Mouse (Mus musculus) embryonic facial prominence, embryonic 11.5 days (tissue): ENCODE results near the gene Mrgprd. TPM values are rescaled to one million over a fixed set of nuclear protein-coding genes. Genes with fewer than 3 reads are reported as not detected.

Experiments
- ATAC-seq: fragments of 200-750 bp; cut with Nextera tagmentation; replicated peaks from 2 replicates; pipeline ENCODE4 v1.8.0; 2017; ENCODE audit warnings: low read depth; ENCODE audit not compliant: insufficient number of reproducible peaks, low FRiP score, low TSS enrichment
- DNase-seq: peaks from one replicate; pipeline ENCODE4 v3.0.0-alpha.2; 2015; ENCODE audit warnings: low spot score
- H3K27ac ChIP-seq: fragments of 300-500 bp; sonication (generic); replicated peaks from 2 replicates; pipeline ENCODE4 v1.5.1; 2014; ENCODE audit warnings: mild to moderate bottlenecking, low read depth, low read length, control low read depth
- H3K27me3 ChIP-seq: fragments of 300-500 bp; sonication (generic); 2 replicates; pipeline ENCODE4 v1.6.1; 2014; ENCODE audit warnings: mild to moderate bottlenecking, low read length, moderate library complexity, mixed read lengths; ENCODE audit not compliant: control insufficient read depth, insufficient read depth
- H3K36me3 ChIP-seq: fragments of 300-500 bp; sonication (generic); replicated peaks from 2 replicates; pipeline ENCODE4 v1.6.1; 2014; ENCODE audit warnings: low read depth, mild to moderate bottlenecking, low read length, moderate library complexity, mixed read lengths; ENCODE audit not compliant: control insufficient read depth, insufficient read depth
- H3K4me1 ChIP-seq: fragments of 300-500 bp; sonication (generic); 2 replicates; pipeline ENCODE4 v1.6.1; 2014; ENCODE audit warnings: low read length, mixed read lengths; ENCODE audit not compliant: control insufficient read depth, insufficient read depth
- H3K4me2 ChIP-seq: fragments of 300-500 bp; sonication (generic); 2 replicates; pipeline ENCODE4 v1.6.1; 2014; ENCODE audit warnings: low read depth, mild to moderate bottlenecking, control low read depth, low read length, moderate library complexity
- H3K4me3 ChIP-seq: fragments of 300-500 bp; sonication (generic); 2 replicates; pipeline ENCODE4 v1.5.1; 2014; ENCODE audit warnings: low read depth, low read length, control low read depth
- H3K9ac ChIP-seq: fragments of 300-500 bp; sonication (generic); replicated peaks from 2 replicates; pipeline ENCODE4 v1.6.1; 2014; ENCODE audit warnings: mild to moderate bottlenecking, control low read depth, low read length
- H3K9me3 ChIP-seq: fragments of 300-500 bp; sonication (generic); replicated peaks from 2 replicates; pipeline ENCODE4 v1.6.1; 2016; ENCODE audit warnings: mild to moderate bottlenecking, low read length, inconsistent platforms, mixed read lengths; ENCODE audit not compliant: control insufficient read depth
- WGBS: fragments of 180-500 bp; shearing (Covaris S2); extraction: QIAGEN DNeasy Blood & Tissue Kit; methylation state at CpG from one replicate; pipeline ENCODE4 v1.1.7; 2014; 5-methylcytosine and 5-hydroxymethylcytosine counted together
- polyA plus RNA-seq: library from polyadenylated mRNA; unstranded; fragments of >200 nt; fragmentation: Nextera tagmentation; extraction: Ambion mirVana; gene quantifications from 2 replicates; pipeline ENCODE4 v1.2.1, GENCODE M21; 2014

The Mrgprd gene
- not detected in 2 replicates for polyA plus RNA-seq

GRCm38 (mm10) chr7:145314785-145315411 is at the start of gene Mrgprd:
Gene Mrgprd, plus strand, starts transcription at chr7:145314835.
- H3K9ac ChIP-seq: no peak within 1 kb of the TSS
- ATAC-seq: no peak
- H3K4me1 ChIP-seq: no peaks in the 10 kb centered on the region
- no peaks in the 10 kb centered on the region for H3K27me3 ChIP-seq
- WGBS: 87% methylated on average over 6 of the region's 6 CpGs
- no peak within 1 kb of the TSS for H3K4me3 ChIP-seq
- no peaks in the 10 kb centered on the region for H3K36me3 ChIP-seq
- DNase-seq: no peak
- no peak within 1 kb of the TSS for H3K27ac ChIP-seq
- no peaks in the 10 kb centered on the region for H3K9me3 ChIP-seq
- H3K4me2 ChIP-seq: no peak within 1 kb of the TSS

GRCm38 (mm10) chr7:145266011-145266410 is 48.6 kb upstream of the Mrgprd start:
- H3K27ac ChIP-seq: no peak overlapping the region
- ATAC-seq: no peak
- H3K27me3 ChIP-seq: no peaks in the 10 kb centered on the region
- WGBS: 74% methylated on average over 2 of the region's 2 CpGs
- no peaks in the 10 kb centered on the region for H3K4me1 ChIP-seq
- no peak for DNase-seq
- H3K4me3 ChIP-seq: no peak overlapping the region
- H3K9me3 ChIP-seq: no peaks in the 10 kb centered on the region
- no peaks in the 10 kb centered on the region for H3K36me3 ChIP-seq
- H3K9ac ChIP-seq: no peak overlapping the region
- H3K4me2 ChIP-seq: no peak overlapping the region

- 93% methylated on average over 7 of the region's 7 CpGs for WGBS
- Histone ChIP-seq H3K36me3 (no peaks in the 10 kb centered on the region; the same call in none of the 2 replicates), H3K27ac (no peak overlapping the region), H3K9ac (no peak overlapping the region), H3K27me3 (no peaks in the 10 kb centered on the region), H3K4me1 (no peaks in the 10 kb centered on the region), H3K4me3 (no peak overlapping the region), H3K9me3 (no peaks in the 10 kb centered on the region), H3K4me2 (no peak overlapping the region)
- DNase-seq (no peak), ATAC-seq (no peak)
Measured at GRCm38 (mm10) chr7:145268890-145269289, 45.7 kb upstream of the Mrgprd start.

- no peak overlapping the region for H3K9ac ChIP-seq
- WGBS: 99% methylated on average over 5 of the region's 5 CpGs
- H3K4me2 ChIP-seq: no peak overlapping the region
- H3K4me1 ChIP-seq: no peaks in the 10 kb centered on the region
- DNase-seq: no peak
- H3K4me3 ChIP-seq: no peak overlapping the region
- H3K27ac ChIP-seq: no peak overlapping the region
- H3K9me3 ChIP-seq: no peaks in the 10 kb centered on the region
- H3K36me3 ChIP-seq: no peaks in the 10 kb centered on the region; the same call in none of the 2 replicates
- H3K27me3 ChIP-seq: no peaks in the 10 kb centered on the region
- ATAC-seq: no peak
Measured at GRCm38 (mm10) chr7:145270955-145271354, 43.7 kb upstream of the Mrgprd start.

- no peak overlapping the region for H3K27ac ChIP-seq
- H3K4me2 ChIP-seq: no peak overlapping the region
- no peak overlapping the region for H3K9ac ChIP-seq
- 90% methylated on average over 3 of the region's 3 CpGs for WGBS
- no peak overlapping the region for H3K4me3 ChIP-seq
- no peaks in the 10 kb centered on the region for H3K27me3 ChIP-seq
- H3K9me3 ChIP-seq: no peaks in the 10 kb centered on the region
- H3K36me3 ChIP-seq: no peaks in the 10 kb centered on the region; the same call in none of the 2 replicates
- DNase-seq (no peak), ATAC-seq (no peak)
- H3K4me1 ChIP-seq: no peaks in the 10 kb centered on the region
Measured at GRCm38 (mm10) chr7:145275488-145275887, 39.1 kb upstream of the Mrgprd start.

GRCm38 (mm10) chr7:145281396-145281795 is 33.2 kb upstream of the Mrgprd start:
- Histone ChIP-seq H3K27ac (no peak overlapping the region), H3K4me3 (no peak overlapping the region), H3K9ac (no peak overlapping the region), H3K27me3 (no peaks in the 10 kb centered on the region), H3K4me2 (no peak overlapping the region), H3K9me3 (no peaks in the 10 kb centered on the region), H3K36me3 (no peaks in the 10 kb centered on the region), H3K4me1 (no peaks in the 10 kb centered on the region)
- ATAC-seq: no peak
- DNase-seq: no peak
- 81% methylated on average over 4 of the region's 4 CpGs for WGBS

- H3K4me2 ChIP-seq: peak overlapping the region; percentile 76
- no peaks in the 10 kb centered on the region for H3K4me1 ChIP-seq
- H3K27me3 ChIP-seq: no peaks in the 10 kb centered on the region
- DNase-seq (no peak), ATAC-seq (no peak)
- 39% methylated on average over 4 of the region's 4 CpGs for whole genome bisulfite sequencing
- no peak overlapping the region for H3K27ac ChIP-seq
- no peaks in the 10 kb centered on the region for H3K9me3 ChIP-seq
- peak overlapping the region; percentile 65 for H3K9ac ChIP-seq
- H3K36me3 ChIP-seq: no peaks in the 10 kb centered on the region
- peak overlapping the region; percentile 48 for H3K4me3 ChIP-seq
Measured at GRCm38 (mm10) chr7:145283041-145283440, 31.6 kb upstream of the Mrgprd start.

- peak; percentile 88 for ATAC-seq
- no peaks in the 10 kb centered on the region for H3K9me3 ChIP-seq
- WGBS: 4% methylated on average over 18 of the region's 18 CpGs
- DNase-seq: peak; percentile 97
- H3K4me2 ChIP-seq: peak within 1 kb of the TSS; percentile 76
- H3K27me3 ChIP-seq: no peaks in the 10 kb centered on the region
- peak within 1 kb of the TSS; percentile 48 for H3K4me3 ChIP-seq
- H3K9ac ChIP-seq: peak within 1 kb of the TSS; percentile 65
- no peaks in the 10 kb centered on the region for H3K36me3 ChIP-seq
- no peak within 1 kb of the TSS for H3K27ac ChIP-seq
- H3K4me1 ChIP-seq: no peaks in the 10 kb centered on the region
Measured at GRCm38 (mm10) chr7:145283487-145284187, 31.0 kb upstream of the Mrgprd start, which contains the start of gene Tpcn2. Gene Tpcn2, minus strand, starts transcription at chr7:145284011.
